Mouse (Mus musculus) gastrocnemius, postnatal 14 days (tissue): ENCODE data around the gene Sohlh2. TPM values are rescaled to one million over a fixed set of nuclear protein-coding genes. Genes with fewer than 3 reads are reported as not detected.

ENCODE experiments used
- DNase-seq: peaks from one replicate; pipeline ENCODE4 v3.0.0; 2021; ENCODE audit warnings: mixed read lengths
- intact Hi-C: fragments of 180-260 bp; cut with DNase I; formaldehyde crosslinking; loops from one replicate; pipeline ENCODE4 v1.15.1; 2025; ENCODE audit warnings: low total_unique reads
- long read RNA-seq, 2 experiments: library from polyadenylated mRNA; stranded (forward); transcript quantifications; one replicate each; pipeline ENCODE4 v2.0.0; 2021
- total RNA-seq, 2 experiments: library from RNA; stranded (reverse); gene quantifications; 2 replicates each; pipeline ENCODE4 v1.2.3; 2021

The Sohlh2 gene
- not detected for total RNA-seq
- long read RNA-seq, experiment 1, result 0 reads
- long read RNA-seq, experiment 2, result 0 reads

- intact Hi-C loops, result no loop called here
- DNase-seq, result no peak
These were observed at the start of gene Sohlh2 for GRCm38 (mm10) chr3:55181766-55182165. Gene Sohlh2 (plus strand): TSS chr3:55182028.

DNA sequence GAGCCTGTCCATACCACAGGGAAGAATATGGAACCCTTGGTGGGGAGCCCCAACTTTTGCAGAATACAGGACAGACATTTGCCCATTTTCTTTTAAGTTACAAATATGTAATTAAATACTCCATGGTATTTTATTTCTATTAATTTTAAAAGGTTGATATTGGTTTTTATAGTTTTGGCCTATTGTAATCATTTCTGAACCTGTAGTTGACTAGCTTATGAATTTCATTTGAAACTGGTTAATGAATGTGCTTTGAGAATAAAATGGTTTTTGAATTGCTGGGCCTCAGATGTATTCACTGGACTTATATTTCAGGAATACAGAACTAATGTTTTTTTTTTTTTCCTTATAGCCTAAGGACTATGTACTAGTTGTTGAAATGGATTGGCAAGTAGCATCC, 44.8 kb upstream of the Sohlh2 start, which contains the start of gene Ccdc169:
Gene Ccdc169 (plus strand): TSS at position 301 of the 400 bp plus-strand sequence.
- intact Hi-C loops, result no loop called here
- DNase-seq, result no peak

GRCm38 (mm10) chr3:55139837-55140236, 42.0 kb upstream of the Sohlh2 start:
- intact Hi-C loops, result no loop called here
- DNase-seq, result no peak

DNA sequence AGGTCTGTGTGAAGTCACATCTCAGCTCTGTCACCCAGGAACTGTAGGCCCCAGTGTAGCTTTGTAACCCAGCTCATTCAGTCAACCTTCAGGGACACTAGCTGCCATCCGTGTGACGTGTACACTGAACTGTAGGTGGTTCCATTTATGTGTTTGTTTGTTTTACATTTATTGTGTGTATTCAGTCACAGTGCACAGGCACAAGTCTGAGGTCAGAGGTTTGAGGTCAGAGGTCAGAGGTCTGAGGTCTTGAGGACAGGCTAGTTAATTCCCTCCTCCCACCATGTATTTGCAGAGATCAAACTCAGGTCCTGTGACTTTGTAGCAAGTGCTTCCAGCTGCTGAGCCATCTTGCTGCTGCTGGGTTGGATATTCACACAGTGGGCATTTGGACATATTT, 40.4 kb upstream of the Sohlh2 start:
- no peak for DNase-seq
- intact Hi-C loops, result no loop called here

DNA sequence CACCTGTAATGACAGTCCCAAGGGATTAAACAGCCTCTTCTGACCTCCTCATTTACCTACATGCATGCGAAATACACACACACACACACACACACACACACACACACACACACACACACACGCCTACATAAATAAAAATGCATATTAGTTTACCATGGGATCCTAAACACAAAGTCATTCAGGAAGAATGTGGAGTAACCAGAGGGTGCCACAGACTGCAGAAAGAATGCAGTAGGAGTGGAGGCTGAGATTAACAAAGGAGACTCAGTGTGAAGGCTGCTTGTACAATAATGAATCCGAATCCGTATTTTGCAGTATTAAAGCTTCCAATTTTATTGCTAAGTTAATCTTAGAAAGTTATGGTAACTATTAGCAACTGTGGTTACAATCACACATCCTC, 36.9 kb upstream of the Sohlh2 start:
- intact Hi-C loops, result loop anchor here (5.0 kb wide), 1 partner anchor 63 kb away; no protein-coding TSS in a partner anchor
- DNase-seq, result no peak

- intact Hi-C loops, result loop anchor here (5.0 kb wide), 1 partner anchor 64 kb away; no protein-coding TSS in a partner anchor
- no peak for DNase-seq
These were observed 35.4 kb upstream of the Sohlh2 start for GRCm38 (mm10) chr3:55146441-55146840.

DNA sequence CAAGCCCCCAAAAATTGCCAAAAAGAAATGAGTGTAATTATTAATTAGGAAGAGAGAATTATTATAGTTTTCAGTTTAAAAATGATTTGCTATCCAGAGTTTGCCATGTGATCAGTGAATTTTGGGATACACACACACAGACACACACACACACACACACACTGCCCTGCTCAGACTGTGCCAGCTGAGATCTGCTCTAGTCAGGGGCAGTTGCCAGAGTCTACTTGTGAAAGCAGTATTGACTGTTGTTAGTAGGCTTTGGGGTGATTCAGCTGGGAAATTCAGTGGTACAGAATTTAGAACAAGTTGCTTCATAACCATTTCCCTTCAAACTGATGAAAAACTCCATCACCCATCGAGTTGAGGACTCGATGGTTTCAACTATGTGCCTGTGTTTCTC, 34.7 kb upstream of the Sohlh2 start:
- intact Hi-C loops, result loop anchor here (5.0 kb wide), 1 partner anchor 65 kb away; no protein-coding TSS in a partner anchor
- no peak for DNase-seq

DNA sequence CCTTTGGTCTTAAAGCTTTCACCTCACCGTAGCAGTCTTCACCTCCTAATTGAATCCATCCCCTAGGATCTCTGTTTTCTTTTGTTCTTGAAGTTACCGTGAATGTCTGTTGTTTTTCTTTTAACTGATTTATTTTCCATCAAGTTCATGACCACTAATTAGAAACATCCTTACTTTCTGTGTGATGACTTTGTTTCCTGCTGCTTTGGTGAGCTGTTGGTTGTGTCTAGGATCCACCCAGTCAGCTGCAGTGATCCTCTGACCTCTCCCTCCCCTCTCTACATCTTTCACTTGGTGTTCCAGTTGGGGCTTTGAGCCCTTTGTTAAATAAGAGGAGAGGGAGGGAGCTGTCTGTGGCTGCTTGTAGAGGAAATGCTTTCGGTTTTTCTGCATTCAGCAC, 33.7 kb upstream of the Sohlh2 start:
- intact Hi-C loops, result loop anchor here (5.0 kb wide), 1 partner anchor 66 kb away; no protein-coding TSS in a partner anchor
- DNase-seq, result no peak

DNA sequence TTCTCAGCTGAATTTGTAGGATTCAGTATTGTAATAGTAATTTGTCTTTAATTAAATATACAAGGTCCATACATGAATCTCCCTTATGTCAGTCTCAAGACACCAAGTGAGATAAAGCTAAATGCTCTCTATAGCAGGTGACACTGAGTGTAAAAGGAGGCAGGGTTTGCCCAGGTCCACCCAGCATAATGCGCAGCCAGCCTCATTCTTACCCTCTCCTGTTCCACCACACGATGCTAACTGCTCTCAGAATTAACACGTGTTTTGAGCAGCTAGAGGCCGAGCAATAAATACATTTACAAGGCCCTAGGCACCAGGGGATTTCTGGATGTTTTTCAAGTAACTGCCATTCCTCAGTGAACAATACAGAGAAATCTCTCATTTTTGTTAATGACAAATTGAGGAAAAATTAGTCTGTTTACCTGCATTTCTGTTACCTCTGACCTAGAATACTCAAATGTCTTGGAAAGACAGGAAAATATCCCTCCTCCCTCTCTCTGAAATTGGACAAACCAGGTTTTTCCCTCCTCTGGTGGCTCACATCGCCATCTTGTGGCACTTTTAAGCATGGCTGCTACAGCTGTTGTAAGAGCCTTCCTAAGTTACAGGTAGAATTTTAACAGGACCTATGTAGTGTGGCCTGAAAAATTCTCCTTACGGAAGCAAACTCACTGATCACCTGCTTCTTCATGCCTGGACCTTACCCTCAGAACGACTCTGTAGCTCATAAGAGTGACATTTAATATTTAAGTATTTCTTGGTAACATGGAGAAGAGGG, 30.0 kb upstream of the Sohlh2 start:
- peak; percentile 52 for DNase-seq
- intact Hi-C loops, result no loop called here

- DNase-seq, result no peak
These were observed 29.0 kb upstream of the Sohlh2 start for GRCm38 (mm10) chr3:55152673-55153334.

DNA sequence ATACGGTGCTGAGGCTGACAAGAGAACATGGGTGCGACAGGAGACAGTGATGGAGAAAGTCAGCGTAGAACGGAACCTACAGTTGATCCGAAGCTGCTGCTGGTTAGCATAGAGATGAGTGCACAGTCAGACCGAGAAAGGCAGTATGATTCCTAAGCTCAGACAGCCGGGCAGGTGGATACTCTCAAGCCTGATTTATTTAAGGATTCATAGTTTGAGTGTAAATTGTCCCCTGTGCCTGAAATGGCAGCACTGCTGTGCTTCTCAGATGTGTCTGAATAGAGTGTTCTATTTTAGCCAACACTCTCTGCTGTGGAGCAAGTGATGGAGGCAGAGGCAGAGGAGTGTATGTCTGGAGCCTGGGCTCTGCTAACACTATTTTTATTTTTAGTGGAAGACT, 27.7 kb upstream of the Sohlh2 start:
- intact Hi-C loops, result no loop called here
- no peak for DNase-seq

More at GRCm38 (mm10) chr3:55152673-55153334, 29.0 kb upstream of the Sohlh2 start:
- intact Hi-C loops, result no loop called here

DNA sequence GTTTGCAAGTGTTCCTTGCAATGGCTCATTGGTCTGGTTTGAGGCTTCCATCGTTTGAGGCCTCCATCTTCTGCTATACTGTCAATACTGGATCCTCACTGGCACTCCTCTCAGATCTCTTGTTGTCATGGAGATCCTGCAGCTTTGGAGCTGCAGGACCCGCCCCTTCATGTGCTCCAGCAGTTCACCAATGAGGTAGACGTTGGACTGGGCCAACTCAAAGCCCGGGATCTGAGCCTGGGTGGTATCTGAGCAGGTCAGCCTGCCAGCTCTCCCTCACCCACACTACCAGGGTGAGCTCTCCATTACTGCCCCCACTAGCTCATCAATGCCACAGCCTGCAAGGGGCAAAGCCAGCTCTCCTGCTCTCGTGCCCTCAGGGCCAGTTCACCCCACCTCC, 24.4 kb upstream of the Sohlh2 start:
- DNase-seq, result no peak
- intact Hi-C loops, result loop anchor here (5.0 kb wide), 1 partner anchor 200 kb away; no protein-coding TSS in a partner anchor

DNA sequence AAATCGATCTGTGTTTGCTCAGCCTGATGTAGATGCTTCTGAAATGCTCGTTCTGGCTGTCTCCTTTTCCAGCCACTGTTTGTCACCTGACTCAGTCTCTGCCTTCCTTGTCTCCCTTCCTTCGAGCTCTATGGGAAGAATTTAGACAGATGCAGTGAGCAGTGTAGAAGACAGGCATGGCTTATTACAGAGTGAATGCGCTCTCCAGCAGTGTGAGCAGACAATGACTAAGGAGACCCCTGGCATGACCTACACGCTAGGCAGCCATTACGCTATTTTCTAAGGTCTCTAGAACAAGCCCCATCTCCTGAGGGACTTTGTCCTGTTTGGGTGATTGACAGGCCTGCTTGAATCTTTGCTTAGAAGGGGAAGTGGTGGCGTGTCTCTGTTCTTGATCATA, 20.7 kb upstream of the Sohlh2 start:
- intact Hi-C loops, result no loop called here
- no peak for DNase-seq

DNA sequence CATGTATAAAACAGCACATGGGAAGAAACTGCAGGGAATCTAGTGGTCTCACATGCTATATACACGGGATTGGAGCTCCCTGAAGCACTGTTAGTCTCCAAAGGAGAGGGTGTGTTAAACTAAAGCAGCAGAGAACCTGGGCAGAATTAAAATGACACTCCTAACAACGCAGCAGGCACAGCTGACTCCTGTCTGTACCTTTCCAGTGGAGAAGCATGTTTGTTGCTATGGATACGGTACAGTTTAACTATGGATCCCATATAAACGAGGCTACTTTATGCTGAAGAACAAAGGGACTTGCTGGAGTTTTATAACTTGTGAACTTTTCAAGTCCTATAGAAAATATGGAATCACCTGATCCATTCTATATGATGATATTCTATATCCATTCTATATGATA, 18.3 kb upstream of the Sohlh2 start:
- intact Hi-C loops, result no loop called here
- DNase-seq, result no peak

GRCm38 (mm10) chr3:55172478-55172877, 9.3 kb upstream of the Sohlh2 start:
- no peak for DNase-seq
- intact Hi-C loops, result no loop called here

DNA sequence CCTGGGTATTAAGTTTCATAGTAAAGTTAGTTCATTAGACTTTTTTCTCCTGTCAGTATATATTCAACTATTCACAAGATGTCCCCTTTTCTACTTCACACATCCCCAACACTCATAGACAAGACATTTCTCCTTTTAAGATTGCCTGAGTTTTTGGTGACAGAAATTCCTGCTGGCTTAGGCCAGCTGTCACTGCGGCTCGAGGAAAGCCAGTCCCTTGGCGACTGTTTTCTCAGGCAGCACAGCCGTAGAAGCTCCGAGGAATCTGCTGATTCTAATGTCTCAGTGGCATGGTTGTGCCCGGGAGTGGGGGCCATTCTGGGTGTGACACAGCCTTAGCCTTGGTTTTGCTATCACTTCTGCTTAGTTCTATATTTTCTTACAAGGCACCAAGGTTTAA, 4.6 kb upstream of the Sohlh2 start:
- intact Hi-C loops, result no loop called here
- no peak for DNase-seq

DNA sequence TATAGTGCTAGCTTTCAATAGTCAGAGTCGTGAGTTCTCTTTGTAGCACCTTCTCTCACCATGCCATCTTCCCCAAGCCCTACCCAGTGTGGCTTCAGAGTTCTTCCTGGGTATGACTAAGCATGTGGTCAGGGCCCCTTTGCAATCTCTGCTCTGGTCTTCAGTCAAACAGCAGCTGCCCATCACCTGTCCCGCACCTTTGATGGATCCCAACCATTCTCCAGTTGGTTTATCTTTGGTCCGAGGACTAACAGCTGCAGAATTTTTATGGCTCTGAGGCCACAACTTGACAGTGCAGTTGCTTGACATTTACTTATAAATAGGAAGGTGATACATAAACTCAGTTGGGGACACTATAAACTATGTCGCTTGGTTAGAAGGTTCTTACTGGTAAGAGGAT, 9.8 kb downstream of the Sohlh2 start:
- no peak for DNase-seq
- intact Hi-C loops, result no loop called here

DNA sequence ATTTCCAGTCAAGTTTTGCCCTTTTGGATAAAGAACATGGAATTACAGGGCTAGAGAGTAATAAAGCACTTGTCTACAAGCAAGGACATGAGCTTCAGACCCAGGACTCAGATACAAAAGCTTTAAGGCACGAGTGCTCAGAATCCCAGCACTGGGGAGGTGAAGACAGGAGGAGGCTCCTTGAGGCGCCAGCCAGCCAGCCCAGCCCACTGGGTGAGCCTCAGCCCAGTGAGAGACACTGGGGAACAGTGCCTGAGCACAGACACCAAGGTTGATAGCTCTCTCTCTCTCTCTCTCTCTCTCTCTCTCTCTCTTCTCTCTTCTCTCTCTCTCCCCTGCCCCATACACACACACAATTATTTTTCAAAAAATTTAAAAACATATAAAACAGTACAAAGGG, 11.5 kb downstream of the Sohlh2 start:
- no peak for DNase-seq
- intact Hi-C loops, result no loop called here

GRCm38 (mm10) chr3:55194792-55195191, 13.0 kb downstream of the Sohlh2 start:
- intact Hi-C loops, result no loop called here
- DNase-seq, result no peak

GRCm38 (mm10) chr3:55195581-55196327, 13.9 kb downstream of the Sohlh2 start:
- no peak for DNase-seq
- intact Hi-C loops, result no loop called here
